ENCODE assay signal across 19 mouse cellular contexts in the genomic region with DNA sequence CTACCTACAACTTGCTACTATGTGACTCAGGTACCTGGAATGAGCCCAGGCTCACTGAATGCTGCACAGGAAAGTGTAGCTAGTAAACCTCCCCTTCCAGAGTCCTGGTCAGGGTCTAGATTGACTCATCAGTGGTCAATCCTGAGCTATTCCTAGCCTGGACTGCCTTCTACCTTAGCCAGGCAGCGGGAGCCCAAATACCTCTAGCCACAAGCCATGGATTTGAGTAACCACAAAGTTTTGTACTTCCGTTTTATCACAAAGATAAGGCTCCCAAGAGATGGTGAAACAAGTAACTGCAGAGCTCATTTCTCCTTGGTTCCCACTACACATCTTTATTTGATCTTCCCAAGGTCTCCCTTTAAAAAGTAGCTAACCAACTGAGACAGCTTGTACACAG. TPM values are rescaled to one million over a fixed set of nuclear protein-coding genes. Genes with fewer than 3 reads are reported as not detected.
A peak's percentile ranks its signal among the peaks of the same experiment; 100 is the strongest.
DNase-seq lines count a peak whose midpoint lies in the region; ATAC-seq and TF ChIP-seq lines count a peak whose summit lies in the region.
"Had no signal": no experiment of that assay in that cellular context is flagged by ENCODE, and none has a peak within 500 bp of the region (broad histone marks: within the 10 kb centered on the region; RNA-seq: fewer than 3 reads in every experiment).

No protein-coding gene starts in this region.

- no peak overlapping the region for H3K4me2 ChIP-seq in intestine, embryonic 14.5 days (ENCODE audit: low read length)
- no peak overlapping the region for H3K4me2 ChIP-seq in intestine, embryonic 16.5 days (ENCODE audit: low read depth, low read length)
- H3K4me2 ChIP-seq in stomach, postnatal 0 days (replicated peaks; ENCODE audit: low read depth) = no peak overlapping the region
- H3K4me2 ChIP-seq: forebrain, embryonic 15.5 days; hindbrain, embryonic 13.5 days; intestine, embryonic 15.5 days had no signal

- H3K9me3 ChIP-seq in intestine, embryonic 14.5 days (ENCODE audit: control insufficient read depth, low read length) = no peaks in the 10 kb centered on the region
- no peaks in the 10 kb centered on the region for H3K9me3 ChIP-seq in intestine, embryonic 16.5 days (ENCODE audit: control insufficient read depth, low read length)
- no peaks in the 10 kb centered on the region for H3K9me3 ChIP-seq in stomach, postnatal 0 days (ENCODE audit: control insufficient read depth, low read length)
- H3K9me3 ChIP-seq: embryonic facial prominence, embryonic 10.5 days; forebrain, embryonic 15.5 days; hindbrain, embryonic 13.5 days; intestine, embryonic 15.5 days had no signal

- H3K36me3 ChIP-seq in intestine, embryonic 14.5 days (ENCODE audit: control insufficient read depth, insufficient read depth, low read length) = peaks cover 66% of the 10 kb centered on the region
- peaks cover 5% of the 10 kb centered on the region for H3K36me3 ChIP-seq in intestine, embryonic 16.5 days (ENCODE audit: control insufficient read depth, insufficient read depth, low read length)
- peaks cover 13% of the 10 kb centered on the region for H3K36me3 ChIP-seq in stomach, postnatal 0 days (ENCODE audit: control insufficient read depth, insufficient read depth, low read length)

- DNase-seq in adrenal gland, adult 2 months = peak; percentile 1
- no peak for DNase-seq in adrenal gland, postnatal 25 days
- peak; percentile 40 for DNase-seq in intestine, embryonic 14.5 days (ENCODE audit: low spot score)
- DNase-seq in urinary bladder, postnatal 14 days (ENCODE audit: low spot score) = peak; percentile 2
- DNase-seq in urinary bladder, postnatal 36 days (ENCODE audit: low spot score in 2 of 2) = no peak
- peak; percentile 11 for DNase-seq in stomach, postnatal 0 days (ENCODE audit: low spot score)
- DNase-seq in adrenal gland, postnatal 14 days = no peak
- DNase-seq: adrenal gland, postnatal 36 days; cerebellum, adult 2 months; cerebellum, postnatal 10 days; gastrocnemius, postnatal 10 days; heart, postnatal 10 days had no signal

- no peak for ATAC-seq in intestine, embryonic 14.5 days (replicated peaks; ENCODE audit: low FRiP score, low TSS enrichment, low read depth)
- ATAC-seq in intestine, embryonic 16.5 days = no peak
- no peak for ATAC-seq in stomach, postnatal 0 days (ENCODE audit: low FRiP score, low TSS enrichment)
- ATAC-seq: forebrain, embryonic 15.5 days; hindbrain, postnatal 0 days; intestine, embryonic 15.5 days had no signal

- no peak overlapping the region for H3K9ac ChIP-seq in intestine, embryonic 14.5 days (ENCODE audit: low read length)
- H3K9ac ChIP-seq in intestine, embryonic 16.5 days (ENCODE audit: low read depth, low read length) = no peak overlapping the region
- H3K9ac ChIP-seq in stomach, postnatal 0 days (ENCODE audit: low read length) = no peak overlapping the region
- H3K9ac ChIP-seq: forebrain, embryonic 15.5 days; hindbrain, embryonic 13.5 days; intestine, embryonic 15.5 days had no signal

- TF ChIP-seq CTCF in stomach, postnatal 0 days (IDR thresholded peaks at IDR 0.05; ENCODE audit: low read depth) = no peak

- no peak overlapping the region for H3K4me3 ChIP-seq in intestine, embryonic 14.5 days (ENCODE audit: low read depth, low read length)
- H3K4me3 ChIP-seq in intestine, embryonic 16.5 days (ENCODE audit: low read length) = no peak overlapping the region
- no peak overlapping the region for H3K4me3 ChIP-seq in stomach, postnatal 0 days (ENCODE audit: low read depth, low read length)
- H3K4me3 ChIP-seq: embryonic facial prominence, embryonic 10.5 days; forebrain, embryonic 15.5 days; hindbrain, embryonic 13.5 days; intestine, embryonic 15.5 days had no signal

- no peaks in the 10 kb centered on the region for H3K4me1 ChIP-seq in intestine, embryonic 14.5 days (replicated peaks; ENCODE audit: control insufficient read depth, insufficient read depth, low read length)
- no peaks in the 10 kb centered on the region for H3K4me1 ChIP-seq in intestine, embryonic 16.5 days (ENCODE audit: control insufficient read depth, insufficient read depth, low read length)
- H3K4me1 ChIP-seq in stomach, postnatal 0 days (replicated peaks; ENCODE audit: control insufficient read depth, insufficient read depth) = no peaks in the 10 kb centered on the region
- H3K4me1 ChIP-seq: embryonic facial prominence, embryonic 10.5 days; forebrain, embryonic 15.5 days; hindbrain, embryonic 13.5 days; intestine, embryonic 15.5 days had no signal

- TF ChIP-seq EP300 in stomach, postnatal 0 days (optimal IDR thresholded peaks at IDR 0.05) = no peak

- no peaks in the 10 kb centered on the region for H3K27me3 ChIP-seq in intestine, embryonic 14.5 days (replicated peaks; ENCODE audit: control insufficient read depth, insufficient read depth, low read length)
- H3K27me3 ChIP-seq in intestine, embryonic 16.5 days (replicated peaks; ENCODE audit: control insufficient read depth, insufficient read depth, low read length) = no peaks in the 10 kb centered on the region
- no peaks in the 10 kb centered on the region for H3K27me3 ChIP-seq in stomach, postnatal 0 days (ENCODE audit: control insufficient read depth, insufficient read depth, low read length)
- H3K27me3 ChIP-seq: CH12.LX; forebrain, embryonic 15.5 days; hindbrain, embryonic 13.5 days; intestine, embryonic 15.5 days had no signal

- no peak overlapping the region for H3K27ac ChIP-seq in intestine, embryonic 14.5 days (ENCODE audit: low read depth)
- H3K27ac ChIP-seq in intestine, embryonic 16.5 days (ENCODE audit: low read length) = no peak overlapping the region
- H3K27ac ChIP-seq in stomach, postnatal 0 days (replicated peaks) = no peak overlapping the region
- H3K27ac ChIP-seq: embryonic facial prominence, embryonic 10.5 days; forebrain, embryonic 15.5 days; hindbrain, embryonic 13.5 days; hindbrain, postnatal 0 days; intestine, embryonic 15.5 days had no signal

- 89% methylated on average over 2 of the region's 2 CpGs for WGBS in intestine, embryonic 14.5 days
- WGBS in intestine, embryonic 16.5 days = 84% methylated on average over 2 of the region's 2 CpGs
- 82% methylated on average over 2 of the region's 2 CpGs for WGBS in stomach, postnatal 0 days

RNA-seq across cellular contexts. Expression of a gene that starts 30.9 kb away (rescaled TPM):
- 1 to 10 TPM; 7.0 to 8.5 TPM for total RNA-seq in adrenal gland, adult 2 months (2021)
- 8.4 and 11.1 TPM in 2 replicates for polyA plus RNA-seq in adrenal gland, adult 2 months (2012; rRNA removed)
- 6.2 and 9.4 TPM in 2 replicates for total RNA-seq in adrenal gland, postnatal 25 days (2021)
- 2.1 and 3.4 TPM in 2 replicates for polyA plus RNA-seq in intestine, embryonic 14.5 days (2014; fragmentation: Nextera tagmentation; extraction: Ambion mirVana)
- polyA plus RNA-seq in intestine, embryonic 16.5 days (2015; fragmentation: Nextera tagmentation; extraction: Ambion mirVana) = 0.54 and 0.60 TPM in 2 replicates
- 0.53 and 0.62 TPM in 2 replicates for polyA plus RNA-seq in stomach, postnatal 0 days (2015; fragmentation: Nextera tagmentation; extraction: Ambion mirVana)
- 5.9 and 7.2 TPM in 2 replicates for total RNA-seq in adrenal gland, postnatal 14 days (2021)

RNA-seq across cellular contexts. Expression of a gene that starts 31.2 kb away (rescaled TPM):
- 10 to 100 TPM in 1 of 2 experiments, 1 to 10 TPM in 1; 7.3 to 11.4 TPM for total RNA-seq in adrenal gland, adult 2 months (2021)
- 5.3 and 5.6 TPM in 2 replicates for polyA plus RNA-seq in adrenal gland, adult 2 months (2012; rRNA removed)
- 9.0 and 9.1 TPM in 2 replicates for total RNA-seq in adrenal gland, postnatal 25 days (2021)
- polyA plus RNA-seq in intestine, embryonic 14.5 days (2014; fragmentation: Nextera tagmentation; extraction: Ambion mirVana) = 5.4 and 5.9 TPM in 2 replicates
- 4.1 and 4.4 TPM in 2 replicates for polyA plus RNA-seq in intestine, embryonic 16.5 days (2015; fragmentation: Nextera tagmentation; extraction: Ambion mirVana)
- polyA plus RNA-seq in stomach, postnatal 0 days (2015; fragmentation: Nextera tagmentation; extraction: Ambion mirVana) = 2.0 TPM in 2 replicates
- 5.7 and 5.8 TPM in 2 replicates for total RNA-seq in adrenal gland, postnatal 14 days (2021)

Comparison
In these comparisons a context has a peak if more than half of its experiments do, and no peak if none do; other contexts are left out.
1. DNase-seq: peak in adrenal gland, adult 2 months (single experiment), intestine, embryonic 14.5 days (single experiment), urinary bladder, postnatal 14 days (single experiment) and stomach, postnatal 0 days (single experiment); none in adrenal gland, postnatal 25 days (single experiment), urinary bladder, postnatal 36 days (0 of 2) and adrenal gland, postnatal 14 days (single experiment).